Mouse (Mus musculus) left cerebral cortex, adult 9 months (tissue): Measurements from ENCODE around the gene Evc.

ENCODE experiments used
- DNase-seq, 2 experiments: peaks; one replicate each; pipeline ENCODE4 v3.0.0; 2022; ENCODE audit warnings: low spot score in 2 of 2

The Evc gene

GRCm38 (mm10) chr5:37310026-37310425, 26.7 kb downstream of the Evc start:
- DNase-seq, result no peak

- no peak for DNase-seq
Observed at GRCm38 (mm10) chr5:37298370-37298769, 38.3 kb downstream of the Evc start.

- DNase-seq, result no peak
Observed at GRCm38 (mm10) chr5:37296717-37297116, 40.0 kb downstream of the Evc start.

- DNase-seq, result no peak
Observed at GRCm38 (mm10) chr5:37290983-37291382, 45.7 kb downstream of the Evc start.

GRCm38 (mm10) chr5:37289236-37289635, 47.5 kb downstream of the Evc start:
- DNase-seq, result peak in 1 of 2 experiments; percentile 67

GRCm38 (mm10) chr5:37288374-37288773, 48.3 kb downstream of the Evc start:
- DNase-seq, result peak in 1 of 2 experiments; percentile 65

- no peak for DNase-seq
Observed at GRCm38 (mm10) chr5:37281021-37281420, 55.7 kb downstream of the Evc start.

- no peak for DNase-seq
Observed at GRCm38 (mm10) chr5:37263816-37264215, 72.9 kb downstream of the Evc start.

- no peak for DNase-seq
Observed at GRCm38 (mm10) chr5:37261734-37262133, 75.0 kb downstream of the Evc start.

- no peak for DNase-seq
Observed at GRCm38 (mm10) chr5:37257243-37257642, 79.5 kb downstream of the Evc start.

- no peak for DNase-seq
Observed at GRCm38 (mm10) chr5:37256823-37257222, 79.9 kb downstream of the Evc start.

GRCm38 (mm10) chr5:37254523-37254922, 82.2 kb downstream of the Evc start:
- DNase-seq, result peak in 1 of 2 experiments; percentile 35

- peak in 1 of 2 experiments; percentile 65 for DNase-seq
Observed at GRCm38 (mm10) chr5:37252101-37252804, 84.4 kb downstream of the Evc start.

- DNase-seq, result no peak
Observed at GRCm38 (mm10) chr5:37251596-37251995, 85.1 kb downstream of the Evc start.

GRCm38 (mm10) chr5:37248870-37249269, 87.8 kb downstream of the Evc start:
- DNase-seq, result no peak

- DNase-seq, result no peak
Observed at GRCm38 (mm10) chr5:37247456-37247855, 89.2 kb downstream of the Evc start.

- peak in 1 of 2 experiments; percentile 22 for DNase-seq
Observed at GRCm38 (mm10) chr5:37246138-37246910, 90.4 kb downstream of the Evc start.

- DNase-seq, result peak in 1 of 2 experiments; percentile 74
Observed at GRCm38 (mm10) chr5:37245651-37246050, 91.0 kb downstream of the Evc start.

- no peak for DNase-seq
Observed at GRCm38 (mm10) chr5:37244666-37245242, 91.9 kb downstream of the Evc start.

- peak in 1 of 2 experiments; percentile 74 for DNase-seq
Observed at GRCm38 (mm10) chr5:37244161-37244560, 92.5 kb downstream of the Evc start.

GRCm38 (mm10) chr5:37243169-37243886, 93.4 kb downstream of the Evc start:
- DNase-seq, result peak in 1 of 2 experiments; percentile 30
